Mouse (Mus musculus): ENCODE data around the gene Lekr1. TPM values are rescaled to one million over a fixed set of nuclear protein-coding genes. Genes with fewer than 3 reads are reported as not detected.

Gene Lekr1
- polyA plus RNA-seq (2015; fragmentation: Nextera tagmentation; extraction: Ambion mirVana): 3.4 and 4.7 TPM in 2 replicates

GRCm38 (mm10) chr3:65665977-65666766 is at the start of gene Lekr1:
Gene Lekr1, plus strand, starts transcription at chr3:65666228.
- under 1% methylated on average over 73 of the region's 73 CpGs for WGBS
- H3K27ac ChIP-seq (ENCODE audit: low read depth, low read length): peak within 1 kb of the TSS; percentile 68
- peak; percentile 95 for ATAC-seq

GRCm38 (mm10) chr3:65617507-65617906 is 48.5 kb upstream of the Lekr1 start:
- no peak overlapping the region for H3K4me2 ChIP-seq (replicated peaks; ENCODE audit: low read depth)
- peak; percentile 77 for ATAC-seq
- no peak overlapping the region for H3K9ac ChIP-seq (ENCODE audit: low read depth, low read length)
- peaks cover 3% of the 10 kb centered on the region; the same call in 1 of the 2 replicates for H3K4me1 ChIP-seq (replicated peaks; ENCODE audit: control insufficient read depth, insufficient read depth, low read length)
- H3K9me3 ChIP-seq (ENCODE audit: control insufficient read depth): no peaks in the 10 kb centered on the region
- TF ChIP-seq CTCF (IDR thresholded peaks at IDR 0.05; ENCODE audit: low read depth): no peak
- H3K27ac ChIP-seq (ENCODE audit: low read depth, low read length): no peak overlapping the region
- no peak overlapping the region for H3K4me3 ChIP-seq (ENCODE audit: low read depth, low read length)
- 36% methylated on average over 5 of the region's 5 CpGs for WGBS
- no peaks in the 10 kb centered on the region for H3K27me3 ChIP-seq (replicated peaks; ENCODE audit: control insufficient read depth, insufficient read depth, low read length)
- no peaks in the 10 kb centered on the region for H3K36me3 ChIP-seq (ENCODE audit: control insufficient read depth, insufficient read depth)

More at GRCm38 (mm10) chr3:65665977-65666766, at the start of gene Lekr1:
- Histone ChIP-seq H3K4me1 (replicated peaks; ENCODE audit: control insufficient read depth, insufficient read depth, low read length) (0 out of 2 replicates have a peak, but pooled peaks cover 5% of the 10 kb centered on the region), H3K4me3 (ENCODE audit: low read depth, low read length) (peak within 1 kb of the TSS; percentile 79), H3K36me3 (ENCODE audit: control insufficient read depth, insufficient read depth) (no peaks in the 10 kb centered on the region), H3K27me3 (replicated peaks; ENCODE audit: control insufficient read depth, insufficient read depth, low read length) (no peaks in the 10 kb centered on the region), H3K9me3 (ENCODE audit: control insufficient read depth) (no peaks in the 10 kb centered on the region), H3K9ac (ENCODE audit: low read depth, low read length) (peak within 1 kb of the TSS; percentile 68), H3K4me2 (replicated peaks; ENCODE audit: low read depth) (peak within 1 kb of the TSS; percentile 87)
- no peak for TF ChIP-seq CTCF (IDR thresholded peaks at IDR 0.05; ENCODE audit: low read depth)

GRCm38 (mm10) chr3:65619340-65619739 is 46.7 kb upstream of the Lekr1 start:
- ATAC-seq: no peak
- Histone ChIP-seq H3K36me3 (ENCODE audit: control insufficient read depth, insufficient read depth) (no peaks in the 10 kb centered on the region), H3K4me2 (replicated peaks; ENCODE audit: low read depth) (no peak overlapping the region), H3K27me3 (replicated peaks; ENCODE audit: control insufficient read depth, insufficient read depth, low read length) (no peaks in the 10 kb centered on the region), H3K4me1 (replicated peaks; ENCODE audit: control insufficient read depth, insufficient read depth, low read length) (0 out of 2 replicates have a peak, but pooled peaks cover 3% of the 10 kb centered on the region), H3K9me3 (ENCODE audit: control insufficient read depth) (no peaks in the 10 kb centered on the region), H3K27ac (ENCODE audit: low read depth, low read length) (no peak overlapping the region), H3K4me3 (ENCODE audit: low read depth, low read length) (no peak overlapping the region), H3K9ac (ENCODE audit: low read depth, low read length) (no peak overlapping the region)
- WGBS: 75% methylated on average over 4 of the region's 4 CpGs
- no peak for TF ChIP-seq CTCF (IDR thresholded peaks at IDR 0.05; ENCODE audit: low read depth)

- Histone ChIP-seq H3K9me3 (ENCODE audit: control insufficient read depth) (no peaks in the 10 kb centered on the region), H3K36me3 (ENCODE audit: control insufficient read depth, insufficient read depth) (no peaks in the 10 kb centered on the region), H3K4me2 (replicated peaks; ENCODE audit: low read depth) (no peak overlapping the region), H3K4me3 (ENCODE audit: low read depth, low read length) (no peak overlapping the region), H3K9ac (ENCODE audit: low read depth, low read length) (no peak overlapping the region), H3K27ac (ENCODE audit: low read depth, low read length) (no peak overlapping the region), H3K4me1 (replicated peaks; ENCODE audit: control insufficient read depth, insufficient read depth, low read length) (0 out of 2 replicates have a peak, but pooled peaks cover 1% of the 10 kb centered on the region), H3K27me3 (replicated peaks; ENCODE audit: control insufficient read depth, insufficient read depth, low read length) (no peaks in the 10 kb centered on the region)
- no peak for TF ChIP-seq CTCF (IDR thresholded peaks at IDR 0.05; ENCODE audit: low read depth)
- no peak for ATAC-seq
- 94% methylated on average over 6 of the region's 6 CpGs for WGBS
Measured at GRCm38 (mm10) chr3:65623057-65623456, 43.0 kb upstream of the Lekr1 start.

GRCm38 (mm10) chr3:65625496-65626289 is 40.3 kb upstream of the Lekr1 start:
- no peaks in the 10 kb centered on the region for H3K4me1 ChIP-seq (replicated peaks; ENCODE audit: control insufficient read depth, insufficient read depth, low read length)
- H3K27ac ChIP-seq (ENCODE audit: low read depth, low read length): no peak overlapping the region
- H3K9ac ChIP-seq (ENCODE audit: low read depth, low read length): no peak overlapping the region
- no peak overlapping the region for H3K4me3 ChIP-seq (ENCODE audit: low read depth, low read length)
- no peak for TF ChIP-seq CTCF (IDR thresholded peaks at IDR 0.05; ENCODE audit: low read depth)
- 45% methylated on average over 8 of the region's 8 CpGs for WGBS
- ATAC-seq: no peak
- H3K36me3 ChIP-seq (ENCODE audit: control insufficient read depth, insufficient read depth): no peaks in the 10 kb centered on the region
- H3K27me3 ChIP-seq (replicated peaks; ENCODE audit: control insufficient read depth, insufficient read depth, low read length): no peaks in the 10 kb centered on the region
- peak overlapping the region; percentile 35; the same call in 1 of the 2 replicates for H3K4me2 ChIP-seq (replicated peaks; ENCODE audit: low read depth)
- no peaks in the 10 kb centered on the region for H3K9me3 ChIP-seq (ENCODE audit: control insufficient read depth)

GRCm38 (mm10) chr3:65626290-65626914 is 39.6 kb upstream of the Lekr1 start:
- H3K27me3 ChIP-seq (replicated peaks; ENCODE audit: control insufficient read depth, insufficient read depth, low read length): no peaks in the 10 kb centered on the region
- WGBS: 77% methylated on average over 7 of the region's 7 CpGs
- no peak for ATAC-seq
- no peak overlapping the region for H3K4me3 ChIP-seq (ENCODE audit: low read depth, low read length)
- H3K9me3 ChIP-seq (ENCODE audit: control insufficient read depth): no peaks in the 10 kb centered on the region
- H3K27ac ChIP-seq (ENCODE audit: low read depth, low read length): no peak overlapping the region
- H3K9ac ChIP-seq (ENCODE audit: low read depth, low read length): no peak overlapping the region
- H3K36me3 ChIP-seq (ENCODE audit: control insufficient read depth, insufficient read depth): no peaks in the 10 kb centered on the region
- 0 out of 2 replicates have a peak overlapping the region, but pooled peaks have one; percentile 35 for H3K4me2 ChIP-seq (replicated peaks; ENCODE audit: low read depth)
- no peak for TF ChIP-seq CTCF (IDR thresholded peaks at IDR 0.05; ENCODE audit: low read depth)
- no peaks in the 10 kb centered on the region for H3K4me1 ChIP-seq (replicated peaks; ENCODE audit: control insufficient read depth, insufficient read depth, low read length)
